In genomic region chr6:34691416-34691815, GRCm38 (mm10) we compare ENCODE assay signal across 10 mouse cellular contexts.
"Had no signal": no experiment of that assay in that cellular context is flagged by ENCODE, and none has a peak within 500 bp of the region (broad histone marks: within the 10 kb centered on the region; RNA-seq: fewer than 3 reads in every experiment).

No protein-coding gene starts in this region.

- H3K27ac ChIP-seq: liver, embryonic 14.5 days; midbrain, embryonic 12.5 days; neural tube, embryonic 13.5 days had no signal

- DNase-seq: kidney, adult 8-10 months; left cerebral cortex, postnatal 4 days; lung, adult 18-20 months; right cerebral cortex, postnatal 14 days; thymus, adult 18-20 months; thymus, postnatal 14 days had no signal

- H3K4me3 ChIP-seq: midbrain, embryonic 12.5 days; neural tube, embryonic 13.5 days had no signal

- H3K4me1 ChIP-seq: midbrain, embryonic 12.5 days; neural tube, embryonic 13.5 days had no signal

- H3K36me3 ChIP-seq: midbrain, embryonic 12.5 days; neural tube, embryonic 13.5 days had no signal

- H3K9me3 ChIP-seq: midbrain, embryonic 12.5 days; neural tube, embryonic 13.5 days had no signal

- H3K9ac ChIP-seq: liver, embryonic 14.5 days; midbrain, embryonic 12.5 days; neural tube, embryonic 13.5 days had no signal

- H3K4me2 ChIP-seq: midbrain, embryonic 12.5 days; neural tube, embryonic 13.5 days had no signal

- H3K27me3 ChIP-seq: midbrain, embryonic 12.5 days; neural tube, embryonic 13.5 days had no signal

- ATAC-seq: midbrain, embryonic 16.5 days had no signal
